Mouse (Mus musculus) thymus, adult 2 months (tissue): ENCODE measurements around the gene Zcwpw1.

ENCODE experiments used
- CTCF ChIP-seq: fragments of 200-500 bp; IDR thresholded peaks from 2 replicates; pipeline ENCODE4 v1.5.1; 2012; ENCODE audit warnings: mild to moderate bottlenecking, control low read depth, low read length, moderate library complexity, borderline replicate concordance; ENCODE audit not compliant: control insufficient read depth, poor library complexity, insufficient read depth; ENCODE audit errors: extremely low read depth
- POLR2A ChIP-seq: fragments of 200-500 bp; IDR thresholded peaks from 2 replicates; pipeline ENCODE4 v1.6.1; 2012; ENCODE audit warnings: mild to moderate bottlenecking, low read length, control low read depth, moderate library complexity; ENCODE audit not compliant: control insufficient read depth, poor library complexity, insufficient read depth; ENCODE audit errors: extremely low read depth

GRCm38 (mm10) chr5:137753111-137753832, 34.3 kb upstream of the Zcwpw1 start:
- TF ChIP-seq POLR2A (no peak), CTCF (no peak)
